Mouse (Mus musculus) megakaryocyte progenitor cell, adult 5-6 weeks (primary cell): Measurements from ENCODE around the gene Lars2. TPM values are rescaled to one million over a fixed set of nuclear protein-coding genes. Genes with fewer than 3 reads are reported as not detected.
A peak's percentile ranks its signal among the peaks of the same experiment; 100 is the strongest.

Experiments
- ATAC-seq: replicated peaks from 2 replicates; pipeline ENCODE4 v1.8.0; 2016; ENCODE audit warnings: mild to moderate bottlenecking, moderate TSS enrichment, inconsistent platforms; ENCODE audit not compliant: poor library complexity
- total RNA-seq, 2 experiments: library from RNA; stranded (forward) in 1 of 2; stranded (reverse) in 1 of 2; fragments of 157-497, 149-512 nt in 1 of 2; fragments of 200-1000 nt in 1 of 2; gene quantifications; 2 replicates each; pipeline versions ENCODE4 v1.2.3 to v1.2.4; 2015 to 2017

The Lars2 gene
- total RNA-seq, 2 experiments from 2014 or later: 25.5 to 2,738 TPM

DNA sequence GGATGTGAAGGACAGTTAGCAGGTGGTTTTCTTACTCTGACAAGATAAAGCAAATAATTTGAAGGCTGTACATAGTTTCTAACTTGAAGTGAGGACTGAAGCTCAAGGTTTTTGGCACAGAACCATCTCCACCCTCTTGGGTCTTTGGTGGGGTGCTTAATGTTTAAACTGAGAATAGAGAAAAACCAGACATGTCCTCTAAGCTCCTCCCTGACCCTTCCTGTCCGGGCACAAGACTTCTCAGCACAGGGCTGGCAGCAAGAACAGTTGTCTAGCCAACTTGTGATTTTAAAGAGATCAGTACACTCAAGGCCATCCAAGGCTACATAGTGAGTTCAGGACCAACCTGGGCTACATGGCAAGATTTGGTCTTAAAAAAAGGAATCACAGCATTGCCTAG lies 138.9 kb downstream of the Lars2 start:
- ATAC-seq: no peak

DNA sequence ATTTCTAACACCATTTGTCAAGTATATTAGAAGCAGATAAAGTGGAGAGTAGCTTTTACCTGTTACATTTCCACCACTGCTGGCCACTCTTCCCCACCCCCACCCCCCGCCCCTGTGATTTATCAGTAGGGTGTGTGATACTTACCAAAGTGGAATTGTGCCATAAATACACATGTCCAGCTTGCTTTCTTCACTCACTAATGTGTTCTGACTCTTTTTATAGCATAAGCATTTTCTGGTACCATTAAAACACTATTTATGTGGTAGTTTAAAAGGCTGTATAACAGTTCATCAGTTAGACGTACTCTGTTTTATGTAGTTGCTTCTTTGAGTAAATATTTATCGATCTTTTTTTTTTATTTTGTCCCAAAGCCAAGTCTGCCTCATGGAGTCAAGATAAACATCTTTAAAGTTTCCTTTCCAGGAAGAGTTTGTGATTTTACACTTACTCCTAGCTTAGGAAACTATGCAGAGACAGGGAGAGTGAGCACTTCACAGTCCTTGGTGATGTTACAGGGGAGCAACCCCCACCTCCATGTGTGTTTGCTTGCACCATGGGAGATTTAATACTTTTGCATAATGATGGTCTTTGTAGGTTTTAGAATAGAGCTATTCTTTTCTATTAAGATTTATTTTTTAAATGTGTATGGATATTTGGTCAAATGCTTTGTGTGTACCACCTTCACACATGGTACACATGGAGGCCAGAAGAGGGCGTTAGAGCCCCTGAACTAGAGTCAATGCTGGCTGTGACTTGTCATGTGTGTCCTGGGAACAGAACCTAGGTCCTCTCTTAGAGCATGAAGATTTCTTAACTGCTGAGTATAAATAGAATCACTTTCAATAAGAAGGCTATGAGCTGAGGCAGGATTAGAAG lies 139.8 kb downstream of the Lars2 start:
- no peak for ATAC-seq

DNA sequence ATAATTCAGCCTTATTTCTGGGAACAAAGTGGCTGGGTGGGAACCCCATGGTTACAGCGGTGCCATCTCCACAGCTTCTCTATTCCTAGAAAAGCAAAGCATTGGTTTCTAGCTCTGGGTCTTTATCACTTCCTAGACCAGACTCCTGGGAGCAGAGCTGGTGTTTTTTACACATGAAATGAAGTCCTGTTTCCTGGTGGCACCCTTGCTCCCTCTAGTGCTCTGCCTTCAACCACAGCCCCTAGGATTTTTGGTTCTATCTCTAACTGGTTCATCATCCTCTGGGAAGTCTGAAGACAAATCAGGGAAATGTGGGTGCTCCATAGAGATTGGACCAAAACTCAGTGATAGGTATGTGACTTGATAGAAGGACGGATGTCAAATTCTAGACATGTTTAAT lies 140.7 kb downstream of the Lars2 start:
- no peak for ATAC-seq

DNA sequence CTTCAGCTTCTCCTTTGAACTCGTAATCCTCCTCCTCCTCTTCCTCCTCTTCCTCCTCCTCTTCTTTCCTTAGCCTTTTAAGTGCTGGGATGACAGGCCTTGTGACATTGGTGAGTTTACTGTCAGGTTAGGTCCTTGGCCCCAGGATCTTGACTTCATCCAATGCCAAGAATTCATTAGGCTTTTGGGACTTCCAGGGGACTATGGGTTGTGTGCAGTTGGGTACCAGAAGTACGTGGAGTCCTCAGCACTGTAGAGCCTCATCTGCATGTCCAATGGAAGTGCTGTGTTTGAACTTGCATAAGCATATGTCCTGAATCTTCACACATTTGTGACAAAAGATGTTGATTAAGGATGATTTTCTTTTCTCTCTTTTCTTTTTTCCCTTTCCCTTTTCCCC lies 142.3 kb downstream of the Lars2 start:
- no peak for ATAC-seq

DNA sequence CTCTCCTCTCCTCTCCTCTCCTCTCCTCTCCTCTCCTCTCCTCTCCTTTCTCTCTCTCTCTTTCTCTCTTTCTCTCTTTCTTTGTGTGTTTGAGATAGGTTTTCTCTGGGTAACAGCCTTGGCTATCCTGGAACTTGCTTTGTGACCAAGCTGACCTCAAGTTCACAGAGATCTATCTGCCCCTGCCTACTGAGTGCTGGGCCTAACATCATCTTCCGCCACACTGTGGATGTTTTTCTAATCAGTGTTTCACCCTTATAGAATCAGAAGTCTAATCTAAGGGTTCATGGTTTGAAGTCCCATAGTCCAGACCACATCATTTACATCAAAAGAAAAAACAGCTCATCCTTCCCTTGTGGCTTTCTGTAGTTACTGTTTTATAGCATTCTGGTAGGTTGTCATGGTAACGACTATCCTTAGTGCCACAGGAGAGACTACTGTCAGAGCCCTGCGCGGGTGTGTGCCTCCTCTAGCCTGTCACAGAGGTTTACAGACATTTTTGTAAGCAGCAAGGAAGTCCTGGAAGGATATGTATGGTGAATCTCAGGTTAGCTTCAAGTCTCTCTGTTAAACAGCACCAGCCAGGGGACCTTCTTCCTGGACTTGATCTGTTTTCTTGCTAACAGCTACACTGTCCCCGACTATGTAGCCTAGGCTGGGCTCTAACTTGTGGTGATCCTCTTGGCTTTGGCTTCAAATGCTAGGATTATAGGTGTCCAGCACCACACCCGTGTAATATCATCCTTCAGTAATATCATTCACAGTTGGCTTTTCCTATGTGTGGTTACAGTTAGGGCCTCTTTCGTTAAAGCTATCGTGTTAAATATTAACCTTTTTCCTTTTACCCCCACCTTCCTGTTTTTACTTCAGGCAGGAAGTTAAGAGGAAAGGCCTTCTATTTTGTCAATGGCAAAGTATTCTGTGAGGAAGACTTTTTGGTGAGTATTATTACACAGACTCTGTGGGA lies 143.2 kb downstream of the Lars2 start:
- peak; percentile 58 for ATAC-seq

DNA sequence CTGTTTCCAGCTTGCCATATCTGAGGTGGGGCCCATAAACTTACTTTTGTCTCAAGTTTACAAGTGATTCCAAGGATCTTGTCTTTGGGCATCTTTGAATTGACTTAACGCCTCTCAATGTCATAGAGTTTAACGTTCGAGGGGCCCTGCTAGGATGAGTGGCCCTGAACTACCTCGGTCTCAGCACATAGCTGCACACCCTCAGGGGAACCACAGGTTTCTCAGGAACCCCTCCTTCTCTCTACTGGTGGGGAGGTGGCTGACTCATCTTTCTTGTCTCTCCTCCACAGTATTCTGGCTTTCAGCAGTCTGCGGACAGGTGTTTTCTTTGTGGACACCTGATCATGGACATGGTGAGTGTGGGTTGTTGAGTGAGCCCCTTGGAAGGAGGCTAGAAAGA lies 144.2 kb downstream of the Lars2 start:
- ATAC-seq: no peak

Other genes with a start within 250 kb of the Lars2 start
- not detected in 2 replicates for gene Clec3b, start 216.0 kb upstream of the Lars2 start, total RNA-seq (2015)
- not detected in 2 replicates for gene Clec3b, start 216.0 kb upstream of the Lars2 start, total RNA-seq (2017)
- gene Cdcp1, start 150.9 kb upstream of the Lars2 start, total RNA-seq (2015): 0.07 and 0.44 TPM in 2 replicates
- 0.17 and 0.30 TPM in 2 replicates for gene Cdcp1, start 150.9 kb upstream of the Lars2 start, total RNA-seq (2017)
- gene Tmem158, start 106.2 kb upstream of the Lars2 start, total RNA-seq (2015): 0.54 and 0.62 TPM in 2 replicates
- 0.47 and 0.54 TPM in 2 replicates for gene Tmem158, start 106.2 kb upstream of the Lars2 start, total RNA-seq (2017)
- gene Limd1, start 111.8 kb downstream of the Lars2 start, total RNA-seq (2015): 24.2 and 24.6 TPM in 2 replicates
- 19.0 and 20.4 TPM in 2 replicates for gene Limd1, start 111.8 kb downstream of the Lars2 start, total RNA-seq (2017)
- gene Sacm1l, start 162.8 kb downstream of the Lars2 start, total RNA-seq (2015): 33.3 and 35.8 TPM in 2 replicates
- 36.4 and 46.2 TPM in 2 replicates for gene Sacm1l, start 162.8 kb downstream of the Lars2 start, total RNA-seq (2017)